Mouse (Mus musculus) cerebellum, adult 18-20 months (tissue): ENCODE measurements around the gene Tmpo.

ENCODE experiments used
- DNase-seq, 2 experiments: peaks; one replicate each; pipeline ENCODE4 v3.0.0; 2021

Tmpo gene

DNA sequence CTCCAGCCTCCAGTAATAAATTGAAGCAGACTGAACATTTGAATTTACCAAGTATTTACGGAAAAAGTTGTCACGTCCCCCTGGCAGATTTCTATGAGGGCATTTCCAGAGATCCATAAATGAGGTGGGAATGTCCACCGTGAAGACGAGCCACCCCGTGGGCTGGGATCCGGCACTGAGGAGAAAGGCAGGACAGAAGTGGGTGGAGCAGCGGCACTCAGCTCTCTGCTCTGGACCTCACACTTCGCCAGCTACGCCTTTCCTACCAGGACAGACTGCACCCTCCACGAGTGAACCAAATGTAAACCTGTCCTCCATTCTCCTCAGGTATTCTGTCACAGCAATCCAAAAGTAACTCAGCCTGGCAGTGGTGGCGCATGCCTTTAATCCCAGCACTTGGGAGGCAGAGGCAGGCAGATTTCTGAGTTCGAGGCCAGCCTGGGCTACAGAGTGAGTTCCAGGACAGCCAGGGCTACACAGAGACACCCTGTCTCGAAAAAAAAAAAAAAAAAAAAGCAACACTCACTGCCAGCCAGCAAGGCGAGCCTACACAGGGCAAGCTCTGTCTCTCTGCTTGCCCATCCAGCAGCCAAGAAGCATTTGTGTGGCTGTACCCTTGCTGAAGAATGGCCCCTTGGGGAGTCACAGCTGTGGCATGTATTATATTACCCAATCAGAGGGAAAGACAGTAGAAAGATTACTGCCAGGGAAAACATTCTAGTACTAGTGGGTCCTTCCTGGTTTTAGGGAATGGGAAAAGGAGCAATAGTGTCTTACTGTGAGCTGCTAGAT is 78.1 kb downstream of the Tmpo start:
- no peak for DNase-seq

- DNase-seq: no peak
These were observed 79.2 kb downstream of the Tmpo start for GRCm38 (mm10) chr10:91101936-91102335.

DNA sequence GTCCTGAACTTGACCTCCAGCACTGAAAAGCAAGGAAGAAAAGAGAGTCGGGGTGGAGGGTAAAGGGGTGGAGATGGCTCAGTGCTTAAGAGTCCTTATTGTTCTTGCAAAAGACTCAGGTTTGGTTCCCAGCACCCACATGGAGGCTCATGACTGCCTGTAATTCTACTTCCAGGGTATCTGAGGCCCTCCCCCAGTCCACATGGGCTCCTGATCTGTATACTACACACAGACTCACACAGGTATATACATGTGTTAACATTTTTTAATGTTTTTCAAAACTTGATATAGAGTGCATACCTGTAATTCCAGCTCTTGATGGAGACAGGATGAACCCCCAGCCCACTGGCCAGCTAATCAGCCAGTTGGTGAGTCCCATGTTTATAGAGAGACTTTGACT is 81.0 kb downstream of the Tmpo start:
- DNase-seq: no peak

GRCm38 (mm10) chr10:91098056-91098455 is 83.1 kb downstream of the Tmpo start:
- no peak for DNase-seq
